Mouse (Mus musculus): Measurements from ENCODE around the gene Spen.
"Not testable (repeated sequence)": the region's sequence is repeated elsewhere in the genome, so short reads cannot be mapped to it uniquely, and the experiment has no call there.

Spen gene

GRCm38 (mm10) chr4:141538408-141539212 is at the start of gene Spen:
Spen (minus strand) TSS chr4:141538597.
- DNase-seq: peak; percentile 91 to 98

DNA sequence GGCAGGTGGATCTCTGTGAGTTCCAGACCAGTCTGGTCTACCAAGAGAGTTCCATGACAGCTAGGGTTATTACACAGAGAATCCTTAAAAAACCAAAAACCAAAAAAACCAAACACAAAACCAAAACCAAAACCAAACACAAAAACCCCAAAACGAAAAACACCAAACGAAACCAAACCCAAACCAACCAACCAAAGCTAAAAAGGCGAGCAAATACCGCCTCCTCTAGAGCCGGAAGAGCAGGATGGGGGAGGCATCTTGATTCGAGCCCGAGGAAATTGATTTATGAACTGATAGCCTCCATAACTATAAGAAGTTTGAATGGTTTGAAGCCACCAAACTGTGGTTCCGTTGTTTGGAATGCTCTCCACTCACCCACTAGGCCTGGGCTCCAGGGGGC is 45.5 kb upstream of the Spen start:
- DNase-seq: no peak

DNA sequence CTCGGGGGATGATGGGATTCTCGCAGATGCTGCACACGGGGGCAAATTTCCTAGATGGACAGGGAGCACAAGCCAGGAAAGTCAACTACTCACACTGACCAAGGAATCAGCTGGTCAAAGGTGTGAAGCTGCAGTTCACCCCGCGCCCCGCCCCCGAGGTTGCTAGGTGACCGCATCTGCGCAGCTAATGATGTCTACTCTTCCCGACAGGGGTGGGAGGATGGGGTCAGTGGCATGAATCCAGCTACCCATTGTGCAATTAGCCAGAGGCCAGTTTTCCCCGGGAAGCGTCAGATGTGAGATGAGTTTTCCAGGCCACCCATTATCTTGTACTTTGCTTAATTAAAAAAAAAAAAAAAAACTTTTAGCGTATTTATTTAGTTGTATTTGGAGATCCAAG is 42.7 kb upstream of the Spen start:
- DNase-seq: no peak

GRCm38 (mm10) chr4:141578833-141579232 is 40.4 kb upstream of the Spen start:
- DNase-seq: no peak

DNA sequence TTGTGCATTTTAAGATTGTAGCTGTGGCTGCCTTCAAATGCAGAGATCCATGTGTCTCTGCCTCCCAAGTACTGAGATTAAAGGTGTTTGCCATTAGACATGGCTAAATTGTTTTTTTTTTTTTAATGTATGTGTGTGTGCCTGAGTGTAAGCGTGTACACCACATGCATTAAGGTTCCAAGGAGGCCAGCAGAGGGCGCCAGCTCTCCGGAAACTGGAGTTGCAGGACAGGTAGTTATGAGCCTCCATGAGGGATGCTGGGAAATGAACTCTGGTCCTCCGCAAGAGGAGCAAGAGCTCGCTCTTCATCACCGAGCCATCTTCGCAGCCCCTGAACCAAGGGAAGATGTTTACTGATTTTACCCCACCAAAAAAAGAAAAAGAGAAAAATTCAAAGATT is 38.5 kb upstream of the Spen start:
- DNase-seq: no peak

DNA sequence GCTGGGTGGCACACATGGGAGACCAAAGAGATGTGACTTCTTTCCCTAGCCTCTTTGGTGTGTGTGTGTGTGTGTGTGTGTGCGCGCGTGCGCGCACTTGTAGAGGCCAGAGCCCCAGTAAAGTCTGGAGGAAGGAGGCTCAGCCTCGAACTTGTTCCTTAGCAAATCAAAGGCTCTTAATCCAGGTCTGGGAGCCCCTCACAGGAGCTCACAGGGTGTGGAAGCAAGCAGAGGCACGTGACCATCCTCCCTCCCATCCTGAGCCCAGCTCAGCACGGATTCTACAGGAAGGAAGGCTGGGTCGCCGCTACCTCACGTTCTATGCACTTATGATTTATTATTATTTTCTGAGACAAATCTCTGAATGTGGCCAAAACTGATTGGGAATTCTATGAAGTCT is 38.0 kb upstream of the Spen start:
- DNase-seq: no peak

DNA sequence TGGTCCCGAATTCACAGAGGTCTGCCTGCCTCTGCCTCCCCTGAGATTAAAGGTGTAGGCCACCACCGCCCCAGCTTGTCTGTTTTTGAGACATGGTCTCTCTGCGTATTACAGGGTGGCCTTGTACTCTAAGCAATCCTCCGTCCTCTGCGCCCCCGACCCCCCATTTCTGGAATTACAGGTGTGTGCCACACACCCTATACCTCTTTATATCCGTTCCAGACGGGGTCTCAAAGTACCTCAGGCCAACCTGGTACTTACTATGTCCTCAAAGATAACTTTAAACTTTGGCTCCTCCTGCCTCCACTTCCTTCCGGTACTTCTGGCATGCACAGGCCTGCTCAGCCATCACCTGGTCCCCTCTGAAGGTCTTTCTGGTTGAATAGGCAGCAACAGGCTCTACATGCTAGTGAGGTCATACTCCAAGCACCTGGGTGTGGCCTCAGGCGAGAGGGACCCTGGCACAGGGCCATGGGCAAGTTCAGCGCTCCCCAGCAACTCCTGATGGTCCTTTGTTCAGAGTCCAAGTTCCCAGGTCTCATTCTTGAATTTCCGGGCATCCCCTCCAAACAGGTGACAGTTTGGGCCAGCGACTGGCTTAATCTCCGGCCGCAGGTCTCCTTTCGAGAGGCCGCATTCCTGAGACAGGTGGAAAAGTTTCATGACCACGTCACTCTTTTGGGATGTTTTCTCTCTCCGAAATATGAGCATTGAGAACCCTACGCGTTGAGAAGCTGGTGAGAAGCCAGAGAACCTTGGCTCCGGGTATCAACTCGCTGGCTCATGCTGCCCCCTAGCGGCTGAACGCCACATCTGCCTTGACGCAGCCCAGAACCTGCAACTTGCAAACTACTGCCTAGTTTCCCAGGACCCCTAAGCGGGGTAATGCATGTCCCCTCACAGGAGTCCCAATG is 36.6 kb upstream of the Spen start:
- peak; percentile 77 to 84 for DNase-seq

DNA sequence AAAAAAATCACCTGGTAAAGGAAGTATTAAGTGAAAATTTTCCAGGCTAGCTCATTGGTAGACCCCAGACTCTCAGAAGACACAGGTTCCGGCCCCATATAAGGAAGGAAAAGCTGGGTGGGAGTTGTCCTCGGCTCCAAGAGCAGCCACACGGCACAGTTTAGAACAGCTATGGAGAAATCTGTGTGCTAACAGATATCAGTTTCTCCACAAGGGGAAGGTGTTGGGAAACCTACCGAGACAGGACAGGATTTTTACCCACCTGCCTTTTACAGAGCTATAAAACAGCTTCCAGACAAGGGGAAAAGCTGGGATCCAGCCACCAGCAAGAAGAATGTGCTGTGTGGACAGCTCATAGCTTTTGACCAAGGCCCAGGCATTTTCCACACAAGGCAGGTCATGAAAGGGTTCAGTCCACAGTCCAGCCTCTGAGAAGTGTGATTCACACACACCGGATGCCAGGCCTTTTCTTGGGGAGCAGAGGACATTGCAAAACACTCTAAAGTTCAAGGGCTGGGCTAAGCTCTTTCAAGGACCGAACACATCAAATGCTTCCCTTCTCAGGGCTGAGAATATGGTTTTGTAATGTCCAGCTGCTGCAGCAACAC is 35.1 kb upstream of the Spen start:
- no peak for DNase-seq

DNA sequence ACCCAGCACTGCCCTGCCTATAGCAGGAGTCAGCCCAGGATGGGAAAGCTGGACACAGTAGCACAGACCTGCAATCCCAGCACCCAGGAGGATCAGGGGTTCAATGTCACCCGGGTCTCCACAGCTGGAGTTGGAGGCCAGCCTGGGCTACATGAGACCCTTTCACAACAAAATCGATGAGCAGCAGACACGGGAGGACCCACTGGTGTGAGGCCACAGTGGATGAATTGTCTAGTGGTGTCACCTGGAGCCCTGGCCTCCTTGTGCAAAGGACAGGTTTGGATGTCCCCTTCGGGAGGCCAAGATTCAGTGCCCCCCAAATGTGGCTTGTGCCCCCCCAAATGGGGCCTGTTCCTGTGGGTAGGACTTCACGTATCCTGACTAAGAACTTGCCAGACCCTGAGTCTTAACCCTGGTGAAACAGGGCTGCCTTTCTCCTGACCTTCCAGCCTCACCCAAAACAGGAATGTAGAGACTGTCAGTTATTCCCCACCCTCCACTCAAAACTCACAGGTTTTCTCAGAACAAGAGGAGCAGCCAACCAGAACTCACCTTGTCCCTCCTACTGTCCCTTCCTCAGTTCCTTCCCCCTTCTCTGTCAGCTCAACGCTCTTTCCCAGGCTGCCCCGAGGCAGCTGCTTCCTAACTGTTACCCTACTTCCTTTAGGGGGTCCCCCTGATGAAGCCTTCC is 34.4 kb upstream of the Spen start:
- DNase-seq: no peak

DNA sequence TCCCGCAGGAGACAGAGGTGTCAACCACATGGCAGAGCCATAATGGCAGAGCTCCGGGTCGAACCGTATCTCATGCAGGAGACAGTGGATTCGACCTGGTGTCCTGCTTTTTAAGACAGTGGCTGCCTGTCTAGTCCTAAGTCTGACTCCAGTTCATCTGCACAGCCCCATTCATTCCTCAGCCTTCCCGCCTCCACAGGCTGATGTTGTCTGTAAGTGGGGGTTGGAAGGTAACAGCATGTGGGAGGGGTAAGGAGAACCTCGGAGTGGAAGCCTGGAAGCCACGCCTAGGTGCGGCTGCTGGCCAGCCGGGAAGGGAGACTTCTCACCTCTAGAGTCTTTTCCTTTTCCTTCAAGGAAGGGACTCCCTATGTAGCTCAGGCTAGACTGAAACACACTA is 33.5 kb upstream of the Spen start:
- DNase-seq: no peak

DNA sequence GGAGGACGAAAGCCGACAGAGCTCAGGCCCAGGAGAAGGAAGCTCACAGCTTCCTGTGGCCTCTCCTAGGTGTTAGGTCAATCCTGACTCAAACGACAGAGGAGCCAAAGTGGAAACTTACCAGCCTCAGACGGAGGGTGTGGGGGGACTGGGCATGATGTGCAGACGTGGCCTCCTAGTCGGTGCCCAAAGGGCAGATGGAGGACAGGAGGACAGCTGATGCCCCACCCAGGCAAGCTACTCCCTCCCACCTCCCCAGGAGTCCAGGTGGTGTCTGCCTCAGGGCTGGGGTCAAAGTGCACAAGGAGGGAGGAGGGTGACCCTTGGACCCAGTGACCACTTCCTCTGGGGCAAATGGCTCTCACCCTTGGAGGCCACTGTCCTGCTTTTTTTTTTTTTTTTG is 32.9 kb upstream of the Spen start:
- DNase-seq: no peak

- DNase-seq: no peak
These were observed 32.4 kb upstream of the Spen start for GRCm38 (mm10) chr4:141570821-141571220.

GRCm38 (mm10) chr4:141570004-141570403 is 31.6 kb upstream of the Spen start:
- DNase-seq: no peak

DNA sequence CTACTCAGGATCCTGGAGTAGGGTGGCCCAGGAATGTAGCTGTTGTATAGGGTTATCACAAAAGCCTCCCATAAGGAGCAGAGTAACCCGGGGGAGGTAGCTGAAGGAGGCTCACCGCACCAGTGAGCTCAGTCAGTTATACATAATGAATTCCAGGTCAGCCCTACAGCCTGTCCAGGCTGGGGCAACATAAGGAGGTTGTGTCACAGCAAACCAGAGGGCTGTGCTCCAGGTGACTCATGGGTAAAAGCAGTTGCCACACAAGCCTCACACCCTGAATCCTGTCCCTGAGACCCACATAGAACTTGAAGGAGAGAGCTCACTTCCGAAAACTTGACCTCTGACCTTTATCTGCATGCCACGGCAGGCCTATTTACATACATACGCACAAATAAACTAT is 30.6 kb upstream of the Spen start:
- no peak for DNase-seq

DNA sequence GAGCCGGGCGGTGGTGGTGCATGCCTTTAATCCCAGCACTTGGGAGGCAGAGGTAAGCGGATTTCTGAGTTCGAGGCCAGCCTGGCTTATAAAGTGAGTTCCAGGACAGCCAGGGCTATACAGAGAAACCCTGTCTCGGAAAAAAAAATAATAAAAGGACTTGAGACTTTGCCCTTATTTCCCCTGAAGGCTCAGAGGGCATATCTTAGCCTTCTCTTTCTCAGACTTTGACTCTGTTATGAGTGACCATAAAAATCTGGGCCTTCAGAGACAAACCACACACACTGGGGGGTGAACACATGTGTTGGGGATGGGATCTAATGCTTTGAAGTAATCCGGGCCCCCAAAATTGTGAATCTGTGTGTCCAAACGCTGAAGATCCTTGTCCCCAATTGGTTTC is 28.8 kb upstream of the Spen start:
- not testable (repeated sequence) for DNase-seq

DNA sequence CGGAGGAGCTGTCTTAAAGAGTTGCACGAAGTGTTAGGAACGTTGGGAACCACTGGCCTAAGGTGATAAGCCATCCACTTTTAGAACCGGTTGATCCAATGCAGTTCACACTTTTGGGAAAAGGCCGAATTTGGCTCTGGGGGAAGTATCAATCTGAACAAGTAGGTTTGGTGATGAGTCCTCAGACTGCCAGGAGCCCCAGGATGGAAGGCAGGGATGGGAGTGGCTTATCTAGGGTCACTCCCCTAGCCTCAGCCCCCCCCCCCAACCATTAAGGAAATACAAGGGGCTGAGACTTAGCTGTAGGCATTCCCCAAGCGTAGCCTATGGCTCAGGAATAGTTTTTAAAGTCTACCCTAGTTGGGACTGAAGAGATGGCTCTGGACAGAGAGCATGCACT is 27.8 kb upstream of the Spen start:
- no peak for DNase-seq

GRCm38 (mm10) chr4:141565325-141565724 is 26.9 kb upstream of the Spen start:
- no peak for DNase-seq

DNA sequence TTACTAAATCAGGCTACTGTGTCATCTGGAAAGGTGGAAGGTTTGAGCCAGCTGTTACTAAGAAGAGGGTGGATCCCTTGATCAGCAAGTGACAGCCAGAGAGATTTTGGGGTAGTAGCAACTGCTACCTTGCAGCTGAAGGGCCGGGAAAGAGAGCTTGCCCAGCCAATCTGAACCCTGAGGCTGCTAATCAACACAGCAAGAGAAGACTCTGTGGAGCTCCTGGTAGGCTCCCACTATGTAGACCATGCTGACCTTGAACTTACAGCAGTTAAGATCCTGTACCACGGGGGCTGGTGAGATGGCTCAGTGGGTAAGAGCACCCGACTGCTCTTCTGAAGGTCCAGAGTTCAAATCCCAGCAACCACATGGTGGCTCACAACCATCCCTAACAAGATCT is 26.3 kb upstream of the Spen start:
- no peak for DNase-seq

- no peak for DNase-seq
These were observed 25.8 kb upstream of the Spen start for GRCm38 (mm10) chr4:141564209-141564608.

DNA sequence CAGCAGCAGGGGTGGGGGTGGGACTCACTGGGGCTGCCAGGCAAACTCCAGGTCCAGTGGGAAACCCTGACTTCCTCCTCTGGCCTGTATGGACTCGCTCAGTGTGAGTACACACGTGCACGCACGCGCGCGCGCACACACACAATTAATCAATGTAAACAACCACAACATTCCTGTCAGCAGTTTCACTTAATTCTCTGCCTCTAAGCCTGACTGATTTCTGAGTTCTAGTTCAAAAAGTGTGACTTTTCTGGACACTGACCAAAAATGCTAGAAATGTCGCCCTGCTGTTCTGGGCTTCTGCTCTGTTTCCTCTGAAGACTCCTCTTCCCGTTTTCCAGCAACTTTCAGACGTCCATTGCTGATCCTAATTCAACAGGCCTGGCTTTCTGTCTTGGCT is 23.9 kb upstream of the Spen start:
- DNase-seq: no peak

GRCm38 (mm10) chr4:141561331-141561919 is 23.0 kb upstream of the Spen start:
- not testable (repeated sequence) for DNase-seq

DNA sequence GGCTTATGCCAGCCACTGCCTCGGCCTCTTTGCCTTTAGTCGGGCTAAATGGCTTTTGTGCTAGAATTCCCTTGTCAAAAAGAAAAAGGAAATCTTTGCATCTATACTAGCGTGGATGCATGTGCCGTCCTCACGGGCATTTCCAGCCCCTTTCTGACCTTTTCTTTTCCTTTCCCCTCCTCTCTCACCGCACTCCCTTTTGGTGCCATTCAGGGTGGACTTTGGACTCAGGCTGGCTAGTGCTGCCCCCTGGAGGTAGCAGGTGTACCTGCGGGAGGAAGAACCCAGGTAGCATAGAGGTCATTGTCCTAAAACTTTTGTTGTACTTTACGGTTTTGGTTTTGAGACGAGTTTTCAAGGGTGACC is 21.5 kb upstream of the Spen start:
- DNase-seq: peak; percentile 88 to 91

Data from cerebellum, adult 18-20 months (tissue).